Mouse (Mus musculus): Measurements from ENCODE around the gene Micall2.

DNA sequence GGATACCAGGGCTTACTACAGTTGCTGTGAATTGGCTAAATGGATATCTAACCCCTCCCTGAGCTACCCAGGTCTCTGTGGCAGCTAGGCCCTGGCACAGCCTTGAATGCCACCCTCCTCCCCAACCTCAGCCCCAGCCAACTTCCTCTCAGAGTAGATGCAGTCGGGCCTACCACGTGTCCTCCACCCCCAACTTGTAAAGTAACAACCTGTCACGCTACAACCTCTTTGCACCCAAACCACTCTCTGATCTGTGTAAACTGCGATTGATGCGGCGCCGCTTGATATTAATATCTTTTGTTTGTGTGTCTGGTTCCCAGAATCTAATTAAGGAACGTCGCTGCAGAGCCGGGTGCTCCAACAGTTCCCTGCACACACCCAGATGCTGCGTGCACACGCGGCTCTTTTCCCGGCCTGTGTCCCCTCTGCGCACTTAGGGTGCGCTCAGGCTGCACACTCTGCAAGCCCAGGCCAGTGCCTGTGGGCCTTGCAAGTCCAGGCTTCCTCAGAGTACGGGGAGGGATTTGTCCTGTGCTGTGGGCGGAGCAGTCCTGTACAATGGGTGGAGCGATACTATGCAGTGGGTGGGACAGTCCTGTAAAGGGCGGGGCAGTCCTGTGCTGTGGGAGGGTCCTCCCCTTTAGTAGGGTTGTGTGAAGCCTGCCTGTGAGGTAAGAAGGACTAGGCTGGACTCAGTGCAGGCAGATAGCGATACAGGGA lies 49.4 kb downstream of the Micall2 start:
- no peak for TF ChIP-seq POLR2A (IDR thresholded peaks at IDR 0.05; ENCODE audit: borderline replicate concordance, low read depth, low read length)
- TF ChIP-seq CTCF (IDR thresholded peaks at IDR 0.05; ENCODE audit: low read depth, low read length) = no peak
